Mouse (Mus musculus) limb, embryonic 14.5 days (tissue): ENCODE measurements at regions not wholly inside any gene's neighbourhood (a gene's known extent, or its start where the extent isn't known, plus 50 kb on each side); places are given as distances from the start of the nearest gene placed in this dataset.

Experiments
- ATAC-seq: fragments of 200-750 bp; cut with Nextera tagmentation; 2 replicates; pipeline ENCODE4 v1.8.0; 2017; ENCODE audit warnings: low read depth, moderate number of reproducible peaks, moderate TSS enrichment; ENCODE audit not compliant: low FRiP score
- DNase-seq: peaks from one replicate; pipeline ENCODE4 v3.0.0-alpha.2; 2015; ENCODE audit warnings: low spot score
- H3K27ac ChIP-seq: fragments of 300-500 bp; sonication (generic); replicated peaks from 2 replicates; pipeline ENCODE4 v1.5.1; 2014; ENCODE audit warnings: low read depth, mild to moderate bottlenecking, low read length, moderate library complexity, mixed read lengths
- H3K27me3 ChIP-seq: fragments of 300-500 bp; sonication (generic); 2 replicates; pipeline ENCODE4 v1.6.1; 2014; ENCODE audit warnings: low read length, mixed read lengths; ENCODE audit not compliant: control insufficient read depth, insufficient read depth
- H3K36me3 ChIP-seq: fragments of 300-500 bp; sonication (generic); 2 replicates; pipeline ENCODE4 v1.6.1; 2014; ENCODE audit warnings: mild to moderate bottlenecking, low read length, moderate library complexity, mixed read lengths; ENCODE audit not compliant: control insufficient read depth, insufficient read depth
- H3K4me1 ChIP-seq: fragments of 300-500 bp; sonication (generic); 2 replicates; pipeline ENCODE4 v1.6.1; 2014; ENCODE audit warnings: antibody characterized with exemption, low read length, mixed read lengths; ENCODE audit not compliant: control insufficient read depth, insufficient read depth
- H3K4me2 ChIP-seq: fragments of 300-500 bp; sonication (generic); replicated peaks from 2 replicates; pipeline ENCODE4 v1.6.1; 2014; ENCODE audit warnings: low read depth, mild to moderate bottlenecking, low read length, moderate library complexity; ENCODE audit not compliant: severe bottlenecking
- H3K4me3 ChIP-seq: fragments of 300-500 bp; sonication (generic); replicated peaks from 2 replicates; pipeline ENCODE4 v1.5.1; 2014; ENCODE audit warnings: low read length
- H3K9ac ChIP-seq: fragments of 300-500 bp; sonication (generic); 2 replicates; pipeline ENCODE4 v1.6.1; 2014; ENCODE audit warnings: mild to moderate bottlenecking, low read depth, low read length, moderate library complexity; ENCODE audit not compliant: severe bottlenecking
- H3K9me3 ChIP-seq: fragments of 300-500 bp; sonication (generic); 2 replicates; pipeline ENCODE4 v1.6.1; 2016; ENCODE audit warnings: low read length; ENCODE audit not compliant: control insufficient read depth
- POLR2A ChIP-seq: fragments of 200-500 bp; IDR thresholded peaks from 2 replicates; pipeline ENCODE4 v1.8.0; 2012; ENCODE audit warnings: inconsistent platforms, mild to moderate bottlenecking, moderate library complexity, borderline replicate concordance; ENCODE audit not compliant: insufficient read depth, insufficient read length; ENCODE audit errors: extremely low read depth
- WGBS: fragments of 180-500 bp; shearing (Covaris S2); extraction: QIAGEN DNeasy Blood & Tissue Kit; methylation state at CpG from one replicate; pipeline ENCODE4 v1.1.7; 2014; 5-methylcytosine and 5-hydroxymethylcytosine counted together

DNA sequence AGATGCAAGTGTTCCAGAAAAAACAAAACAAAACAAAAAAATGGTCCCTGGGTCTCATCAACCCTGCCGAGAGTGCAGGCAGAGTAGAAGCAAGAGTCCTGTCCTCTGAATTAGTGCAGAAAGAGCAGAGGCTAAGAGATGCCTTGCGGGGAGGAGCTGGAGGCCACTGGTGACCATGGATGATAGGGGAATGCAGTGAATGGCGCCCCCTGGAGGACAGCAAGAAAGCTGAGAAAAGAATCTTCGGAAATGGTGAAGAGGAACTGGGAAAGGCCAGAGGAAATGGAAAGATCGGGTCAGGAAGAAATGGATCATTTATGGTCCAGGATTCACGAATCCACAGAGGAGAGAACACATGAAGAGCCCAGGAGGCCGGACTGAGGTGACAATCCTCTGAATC is 95.7 kb downstream of the Tsen15 start:
- WGBS, result 42% methylated on average over 7 of the region's 7 CpGs
- Histone ChIP-seq H3K27ac (no peak overlapping the region), H3K9me3 (no peaks in the 10 kb centered on the region), H3K4me3 (no peak overlapping the region), H3K9ac (no peak overlapping the region), H3K4me1 (0 out of 2 replicates have a peak, but pooled peaks cover 5% of the 10 kb centered on the region), H3K36me3 (no peaks in the 10 kb centered on the region), H3K27me3 (no peaks in the 10 kb centered on the region), H3K4me2 (no peak overlapping the region)
- ATAC-seq, result no peak
- no peak for TF ChIP-seq POLR2A
- no peak for DNase-seq

DNA sequence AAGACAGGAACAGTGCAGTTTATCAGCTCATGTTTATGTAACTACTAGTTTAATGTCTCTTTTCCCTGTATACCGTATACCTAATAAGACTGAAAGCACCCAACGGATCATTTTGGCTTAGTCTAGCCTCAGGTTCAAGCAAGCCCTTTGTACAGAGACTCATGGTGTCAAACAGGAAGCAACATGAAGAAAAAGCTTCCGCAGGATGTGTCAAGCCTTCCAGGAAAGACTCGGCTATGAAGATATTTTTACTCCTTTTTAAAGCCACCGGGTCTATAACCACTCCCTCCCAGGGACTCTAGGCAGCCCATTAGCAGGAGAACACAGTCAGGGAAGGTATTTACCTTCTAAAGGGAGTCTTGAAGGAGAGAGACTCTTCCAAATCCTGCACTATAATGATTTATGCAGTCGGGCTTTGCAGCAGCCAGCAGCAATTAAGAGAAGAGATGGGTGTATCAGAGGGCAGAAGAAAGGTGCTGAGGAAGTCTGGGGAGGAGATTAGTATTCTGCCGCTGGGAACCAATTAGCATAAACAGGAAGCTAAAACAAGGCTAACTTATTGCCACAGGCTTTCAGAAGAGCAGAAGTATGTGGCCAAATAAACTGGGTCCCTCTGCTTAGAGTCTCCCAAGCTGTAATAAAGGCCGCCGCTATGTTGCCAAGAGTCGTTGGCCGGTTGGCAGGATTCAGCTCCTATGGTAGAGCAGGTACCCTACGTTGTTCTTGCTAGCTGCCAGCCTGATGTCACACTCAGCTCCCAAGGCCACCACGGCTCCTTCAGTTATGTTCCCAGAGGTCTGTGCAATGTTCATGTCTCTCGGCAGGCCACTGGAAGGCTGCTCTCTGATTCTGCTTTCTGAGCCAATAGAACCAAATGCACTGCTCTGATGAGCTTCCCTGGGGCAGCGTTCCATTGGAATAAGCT is 98.7 kb downstream of the Tsen15 start:
- WGBS, result 54% methylated on average over 15 of the region's 15 CpGs
- Histone ChIP-seq H3K27me3 (no peaks in the 10 kb centered on the region), H3K9ac (no peak overlapping the region), H3K4me3 (no peak overlapping the region), H3K4me2 (no peak overlapping the region), H3K27ac (no peak overlapping the region), H3K9me3 (no peaks in the 10 kb centered on the region), H3K36me3 (no peaks in the 10 kb centered on the region), H3K4me1 (0 out of 2 replicates have a peak, but pooled peaks cover 5% of the 10 kb centered on the region)
- ATAC-seq (no peak), DNase-seq (no peak)
- TF ChIP-seq POLR2A, result no peak

DNA sequence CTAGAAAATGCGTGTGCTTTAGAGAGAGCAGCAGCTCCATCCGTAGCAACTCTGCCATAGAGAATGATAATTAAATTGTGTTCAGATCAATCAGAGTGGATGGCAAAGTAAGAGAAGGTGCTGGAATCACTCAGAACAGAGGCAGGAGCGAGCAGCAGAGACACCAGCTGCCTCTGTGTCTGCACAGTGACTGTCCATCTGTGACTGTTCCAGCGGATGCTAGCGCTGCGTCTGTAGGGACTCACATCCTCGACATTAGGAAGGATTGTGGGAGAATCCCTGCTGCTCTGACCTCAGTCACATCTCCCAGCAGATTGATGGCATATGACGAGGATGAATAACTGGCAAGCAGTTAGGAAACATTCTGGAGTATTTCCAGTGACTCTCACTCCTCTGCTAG is 99.8 kb downstream of the Tsen15 start:
- Histone ChIP-seq H3K27ac (no peak overlapping the region), H3K4me1 (no peaks in the 10 kb centered on the region), H3K36me3 (no peaks in the 10 kb centered on the region), H3K4me2 (no peak overlapping the region), H3K9ac (no peak overlapping the region), H3K4me3 (no peak overlapping the region), H3K9me3 (no peaks in the 10 kb centered on the region), H3K27me3 (no peaks in the 10 kb centered on the region)
- DNase-seq, result no peak
- no peak for ATAC-seq
- 82% methylated on average over 8 of the region's 8 CpGs for WGBS
- TF ChIP-seq POLR2A, result no peak

DNA sequence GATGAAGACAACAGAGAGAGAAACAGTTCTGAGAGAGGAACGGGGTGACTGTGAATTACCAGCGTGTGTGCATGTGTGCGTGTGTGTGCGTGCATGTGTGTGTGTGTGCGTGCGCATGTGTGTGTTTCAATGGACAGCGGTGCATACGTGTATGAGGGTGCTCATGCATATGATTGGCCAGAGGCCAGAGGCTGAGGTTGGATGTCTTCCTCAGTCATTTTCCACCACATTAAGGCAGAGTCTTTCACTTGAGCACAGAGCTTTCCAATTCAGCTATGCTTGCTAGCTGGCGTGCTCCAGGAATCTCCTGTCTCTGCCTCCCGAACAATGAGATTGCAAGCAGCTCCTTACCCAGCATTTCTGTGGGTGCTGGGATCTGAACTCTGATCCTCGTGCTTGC is 104.4 kb downstream of the Tsen15 start:
- no peak overlapping the region for H3K4me3 ChIP-seq
- WGBS, result 93% methylated on average over 11 of the region's 11 CpGs
- no peak overlapping the region for H3K27ac ChIP-seq
- DNase-seq (no peak), ATAC-seq (no peak)
- H3K9me3 ChIP-seq, result no peaks in the 10 kb centered on the region
- no peaks in the 10 kb centered on the region for H3K36me3 ChIP-seq
- no peak overlapping the region for H3K4me2 ChIP-seq
- no peak overlapping the region for H3K9ac ChIP-seq
- no peaks in the 10 kb centered on the region for H3K27me3 ChIP-seq
- no peak for TF ChIP-seq POLR2A
- no peaks in the 10 kb centered on the region for H3K4me1 ChIP-seq

DNA sequence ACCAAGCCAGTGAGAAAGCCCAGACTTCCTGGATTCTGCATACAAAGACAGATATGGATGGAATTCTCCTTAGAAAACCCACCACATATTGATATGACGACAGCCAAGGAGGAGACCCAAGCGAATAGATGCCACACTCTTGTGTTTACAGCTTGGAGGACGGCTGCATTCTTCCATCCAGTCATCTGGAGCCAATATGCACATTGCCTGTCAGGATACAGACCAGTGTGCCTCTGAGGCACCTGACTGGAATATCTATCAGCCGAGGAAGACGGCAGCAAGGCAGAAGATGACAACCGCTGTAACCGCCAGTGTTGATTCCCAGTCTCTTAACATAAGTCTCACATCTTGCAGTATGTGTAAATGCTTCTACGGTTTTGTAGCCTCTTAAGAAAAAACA is 105.3 kb downstream of the Tsen15 start:
- no peak for TF ChIP-seq POLR2A
- Histone ChIP-seq H3K36me3 (no peaks in the 10 kb centered on the region), H3K9ac (no peak overlapping the region), H3K27ac (no peak overlapping the region), H3K9me3 (no peaks in the 10 kb centered on the region), H3K27me3 (no peaks in the 10 kb centered on the region), H3K4me1 (no peaks in the 10 kb centered on the region), H3K4me3 (no peak overlapping the region), H3K4me2 (no peak overlapping the region)
- no peak for DNase-seq
- ATAC-seq, result no peak
- WGBS, result 76% methylated on average over 8 of the region's 8 CpGs
